Comparison of ENCODE assay signal across 7 mouse cellular contexts in the genomic region with DNA sequence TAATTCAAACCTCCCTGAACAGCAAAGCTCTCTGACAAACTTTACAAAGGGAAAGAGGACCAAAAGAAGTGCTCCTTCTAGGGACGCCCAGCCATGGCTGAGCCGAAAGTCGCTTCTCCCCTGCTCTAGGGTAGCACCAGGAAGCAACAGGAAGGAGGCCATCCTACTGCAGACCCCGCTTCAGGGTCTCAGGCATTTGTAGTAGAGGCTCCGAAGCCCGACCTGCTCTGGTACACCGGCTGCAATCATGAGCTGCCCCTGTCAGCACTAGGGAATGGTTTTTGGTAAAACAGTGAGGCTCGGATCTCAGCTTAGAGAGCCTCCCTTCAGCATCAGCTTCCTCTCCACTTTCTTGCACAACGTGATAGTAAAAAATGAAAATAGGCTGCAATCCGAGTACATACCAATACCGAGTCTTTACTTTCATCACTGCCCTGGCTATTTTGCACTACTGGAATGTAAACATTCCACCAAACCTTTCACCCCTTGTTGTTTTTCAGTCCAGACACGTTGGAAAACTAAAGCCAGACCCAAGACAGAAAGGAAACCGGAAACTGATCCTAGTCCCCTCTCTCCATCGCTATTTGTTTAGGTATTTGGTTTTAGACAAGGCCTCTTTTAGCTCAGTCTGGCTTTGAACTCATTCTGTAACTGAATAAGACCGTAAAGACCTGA. TPM values are rescaled to one million over a fixed set of nuclear protein-coding genes. Genes with fewer than 3 reads are reported as not detected.
DNase-seq lines count a peak whose midpoint lies in the region; ATAC-seq and TF ChIP-seq lines count a peak whose summit lies in the region.

No protein-coding gene starts in this region.

- peak; percentile 72 for DNase-seq in lung, embryonic 14.5 days
- no peak for DNase-seq in lung, postnatal 14 days
- DNase-seq in spleen, postnatal 4 days (ENCODE audit: low spot score in 2 of 2), result no peak
- no peak for DNase-seq in adipocyte (ENCODE audit: low spot score)

- peak overlapping the region; percentile 21 for H3K4me3 ChIP-seq in lung, embryonic 14.5 days (ENCODE audit: low read depth, low read length)
- H3K4me3 ChIP-seq in embryonic facial prominence, embryonic 12.5 days, result peak overlapping the region; percentile 0; the same call in 1 of the 2 replicates
- peak overlapping the region; percentile 22; the same call in 1 of the 2 replicates for H3K4me3 ChIP-seq in intestine, postnatal 0 days (ENCODE audit: low read depth, low read length)
- peak overlapping the region; percentile 18 for H3K4me3 ChIP-seq in stomach, embryonic 15.5 days (replicated peaks)

- H3K9ac ChIP-seq in lung, embryonic 14.5 days, result peak overlapping the region; percentile 28
- H3K9ac ChIP-seq in embryonic facial prominence, embryonic 12.5 days, result no peak overlapping the region
- H3K9ac ChIP-seq in intestine, postnatal 0 days (ENCODE audit: low read depth, low read length), result no peak overlapping the region
- no peak overlapping the region for H3K9ac ChIP-seq in stomach, embryonic 15.5 days

- no peak for TF ChIP-seq CTCF in lung, embryonic 14.5 days (IDR thresholded peaks at IDR 0.05; ENCODE audit: low read depth)
- TF ChIP-seq CTCF in intestine, postnatal 0 days (IDR thresholded peaks at IDR 0.05; ENCODE audit: low read depth), result no peak

- 19% methylated on average over 15 of the region's 15 CpGs for WGBS in lung, embryonic 14.5 days
- 12% methylated on average over 15 of the region's 15 CpGs for WGBS in embryonic facial prominence, embryonic 12.5 days
- 53% methylated on average over 15 of the region's 15 CpGs for WGBS in intestine, postnatal 0 days
- 26% methylated on average over 15 of the region's 15 CpGs for WGBS in stomach, embryonic 15.5 days

- H3K4me1 ChIP-seq in lung, embryonic 14.5 days (ENCODE audit: insufficient read depth), result peaks cover 19% of the 10 kb centered on the region
- H3K4me1 ChIP-seq in embryonic facial prominence, embryonic 12.5 days, result peaks cover 49% of the 10 kb centered on the region
- no peaks in the 10 kb centered on the region for H3K4me1 ChIP-seq in intestine, postnatal 0 days (replicated peaks; ENCODE audit: control insufficient read depth, insufficient read depth, low read length)
- H3K4me1 ChIP-seq in stomach, embryonic 15.5 days, result peaks cover 21% of the 10 kb centered on the region

- H3K4me2 ChIP-seq in lung, embryonic 14.5 days, result peak overlapping the region; percentile 49
- H3K4me2 ChIP-seq in embryonic facial prominence, embryonic 12.5 days (replicated peaks), result peak overlapping the region; percentile 37
- peak overlapping the region; percentile 54 for H3K4me2 ChIP-seq in intestine, postnatal 0 days (replicated peaks; ENCODE audit: low read depth)
- H3K4me2 ChIP-seq in stomach, embryonic 15.5 days, result peak overlapping the region; percentile 39

- ATAC-seq in lung, embryonic 14.5 days (ENCODE audit: insufficient read depth), result peak; percentile 8; the same call in 1 of the 2 replicates
- ATAC-seq in embryonic facial prominence, embryonic 12.5 days (ENCODE audit: insufficient number of reproducible peaks, insufficient read depth, low FRiP score, low TSS enrichment), result no peak
- ATAC-seq in intestine, postnatal 0 days, result no peak
- 0 out of 2 replicates have a peak, but pooled peaks have one; percentile 13 for ATAC-seq in stomach, embryonic 15.5 days (ENCODE audit: insufficient read depth, low FRiP score, low read depth)

- no peaks in the 10 kb centered on the region for H3K9me3 ChIP-seq in lung, embryonic 14.5 days (ENCODE audit: low read depth, low read length)
- no peaks in the 10 kb centered on the region for H3K9me3 ChIP-seq in embryonic facial prominence, embryonic 12.5 days
- H3K9me3 ChIP-seq in intestine, postnatal 0 days (ENCODE audit: control insufficient read depth), result no peaks in the 10 kb centered on the region
- H3K9me3 ChIP-seq in stomach, embryonic 15.5 days, result no peaks in the 10 kb centered on the region

- H3K36me3 ChIP-seq in lung, embryonic 14.5 days (ENCODE audit: insufficient read depth), result no peaks in the 10 kb centered on the region
- peaks cover 4% of the 10 kb centered on the region; the same call in 1 of the 2 replicates for H3K36me3 ChIP-seq in embryonic facial prominence, embryonic 12.5 days
- no peaks in the 10 kb centered on the region for H3K36me3 ChIP-seq in intestine, postnatal 0 days (ENCODE audit: control insufficient read depth, insufficient read depth)
- no peaks in the 10 kb centered on the region for H3K36me3 ChIP-seq in stomach, embryonic 15.5 days

- H3K27me3 ChIP-seq in lung, embryonic 14.5 days (ENCODE audit: insufficient read depth, low read length), result no peaks in the 10 kb centered on the region
- H3K27me3 ChIP-seq in embryonic facial prominence, embryonic 12.5 days, result no peaks in the 10 kb centered on the region
- no peaks in the 10 kb centered on the region for H3K27me3 ChIP-seq in intestine, postnatal 0 days (replicated peaks; ENCODE audit: control insufficient read depth, insufficient read depth, low read length)
- H3K27me3 ChIP-seq in stomach, embryonic 15.5 days (replicated peaks), result no peaks in the 10 kb centered on the region

- peak overlapping the region; percentile 72 for H3K27ac ChIP-seq in lung, embryonic 14.5 days (ENCODE audit: low read depth)
- peak overlapping the region; percentile 96 for H3K27ac ChIP-seq in embryonic facial prominence, embryonic 12.5 days
- peak overlapping the region; percentile 77 for H3K27ac ChIP-seq in intestine, postnatal 0 days (ENCODE audit: low read depth, low read length)
- peak overlapping the region; percentile 73 for H3K27ac ChIP-seq in stomach, embryonic 15.5 days

RNA-seq across cellular contexts. Expression of a gene that starts 44.8 kb away (rescaled TPM):
- 14.8 and 15.8 TPM in 2 replicates for polyA plus RNA-seq in lung, embryonic 14.5 days (2014; fragmentation: Nextera tagmentation; extraction: Ambion mirVana)
- 14.1 and 14.5 TPM in 2 replicates for polyA plus RNA-seq in embryonic facial prominence, embryonic 12.5 days (2016; fragmentation: Nextera tagmentation; extraction: Ambion mirVana)
- polyA plus RNA-seq in intestine, postnatal 0 days (2015; fragmentation: Nextera tagmentation; extraction: Ambion mirVana), result 9.9 and 10.3 TPM in 2 replicates
- polyA plus RNA-seq in stomach, embryonic 15.5 days (2015; fragmentation: Nextera tagmentation; extraction: Ambion mirVana), result 6.9 and 7.6 TPM in 2 replicates

Comparison
In these comparisons a context has a peak if more than half of its experiments do, and no peak if none do; other contexts are left out.
1. ATAC-seq: peak in lung, embryonic 14.5 days (single experiment) and stomach, embryonic 15.5 days (single experiment); none in embryonic facial prominence, embryonic 12.5 days (single experiment) and intestine, postnatal 0 days (single experiment).
2. Peak in every context shown above with its lines, with median percentiles within 50 percentile points of each other: H3K27ac ChIP-seq, H3K4me2 ChIP-seq and H3K4me3 ChIP-seq.